Mouse (Mus musculus): ENCODE results near the gene Tlk2. TPM values are rescaled to one million over a fixed set of nuclear protein-coding genes. Genes with fewer than 3 reads are reported as not detected.

Tlk2 gene
- polyA plus RNA-seq, 1 experiment from 2014 or later: 10.5 TPM

GRCm38 (mm10) chr11:105202403-105202802, 23.8 kb downstream of the Tlk2 start:
- no peaks in the 10 kb centered on the region for H3K9me3 ChIP-seq (replicated peaks)
- no peak overlapping the region for H3K4me3 ChIP-seq
- H3K9ac ChIP-seq: no peak overlapping the region
- no peaks in the 10 kb centered on the region for H3K27me3 ChIP-seq
- WGBS: 54% methylated on average over 3 of the region's 3 CpGs
- H3K27ac ChIP-seq: no peak overlapping the region
- H3K4me1 ChIP-seq (replicated peaks): peaks cover 4% of the 10 kb centered on the region; the same call in 1 of the 2 replicates
- no peak for ATAC-seq (replicated peaks; ENCODE audit: insufficient number of reproducible peaks, insufficient read depth, low FRiP score, low read depth)
- no peaks in the 10 kb centered on the region for H3K36me3 ChIP-seq
- H3K4me2 ChIP-seq: no peak overlapping the region

DNA sequence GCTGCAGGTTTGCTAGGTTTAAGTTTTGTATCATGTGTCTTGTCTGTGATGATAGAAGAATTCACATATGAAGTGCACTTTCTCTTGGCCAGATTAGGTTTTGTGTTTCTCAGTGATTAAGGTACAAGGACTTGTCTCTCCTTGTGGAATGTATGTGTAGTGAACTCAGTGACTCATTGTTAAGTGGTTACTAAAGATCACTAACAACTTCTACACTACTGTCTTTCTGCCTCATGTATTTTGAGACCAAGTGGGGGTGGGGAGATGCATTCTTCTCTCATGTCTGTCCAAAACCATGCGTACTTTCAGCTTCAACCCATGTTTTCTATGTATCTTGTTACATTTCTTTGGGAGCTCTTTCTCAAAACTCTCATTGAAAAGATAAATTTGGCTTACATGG, 31.4 kb downstream of the Tlk2 start:
- 49% methylated on average over 1 of the region's 1 CpGs for WGBS
- no peak for ATAC-seq (replicated peaks; ENCODE audit: insufficient number of reproducible peaks, insufficient read depth, low FRiP score, low read depth)
- H3K9me3 ChIP-seq (replicated peaks): no peaks in the 10 kb centered on the region
- no peaks in the 10 kb centered on the region for H3K27me3 ChIP-seq
- H3K27ac ChIP-seq: no peak overlapping the region
- no peak overlapping the region for H3K9ac ChIP-seq
- peaks cover 3% of the 10 kb centered on the region; the same call in 1 of the 2 replicates for H3K4me1 ChIP-seq (replicated peaks)
- peaks cover 19% of the 10 kb centered on the region for H3K36me3 ChIP-seq
- no peak overlapping the region for H3K4me3 ChIP-seq
- H3K4me2 ChIP-seq: no peak overlapping the region

DNA sequence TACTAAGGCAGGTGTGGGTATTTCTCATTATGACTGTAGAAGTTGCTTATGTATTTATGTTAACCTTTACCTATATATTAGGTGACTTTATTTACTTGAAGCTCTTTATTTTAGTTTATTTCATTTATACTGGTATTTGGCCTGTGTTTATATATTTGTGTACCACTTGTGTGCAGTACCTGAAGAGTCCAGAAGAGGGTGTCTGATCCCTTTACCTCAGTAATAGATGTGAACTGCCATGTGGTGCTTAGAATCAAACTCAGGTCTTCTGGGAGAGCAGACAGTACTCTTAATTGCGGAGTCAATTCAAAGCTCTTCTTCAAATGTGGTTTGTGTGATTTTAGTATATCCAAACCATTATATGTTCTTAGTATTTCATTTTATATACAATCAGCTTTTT, 35.6 kb downstream of the Tlk2 start:
- no peak overlapping the region for H3K9ac ChIP-seq
- 100% methylated on average over 1 of the region's 1 CpGs for WGBS
- no peak for ATAC-seq (replicated peaks; ENCODE audit: insufficient number of reproducible peaks, insufficient read depth, low FRiP score, low read depth)

GRCm38 (mm10) chr11:105217771-105218170, 39.2 kb downstream of the Tlk2 start:
- Histone ChIP-seq H3K27me3 (no peaks in the 10 kb centered on the region), H3K27ac (no peak overlapping the region), H3K4me1 (replicated peaks) (peaks cover 6% of the 10 kb centered on the region; the same call in 1 of the 2 replicates), H3K4me2 (no peak overlapping the region), H3K4me3 (no peak overlapping the region), H3K36me3 (peaks cover 24% of the 10 kb centered on the region), H3K9ac (no peak overlapping the region), H3K9me3 (replicated peaks) (no peaks in the 10 kb centered on the region)
- no peak for ATAC-seq (replicated peaks; ENCODE audit: insufficient number of reproducible peaks, insufficient read depth, low FRiP score, low read depth)
- WGBS: 49% methylated on average over 2 of the region's 2 CpGs

More for the DNA sequence above, 35.6 kb downstream of the Tlk2 start:
- Histone ChIP-seq H3K4me2 (no peak overlapping the region), H3K4me3 (no peak overlapping the region), H3K27me3 (no peaks in the 10 kb centered on the region), H3K9me3 (replicated peaks) (no peaks in the 10 kb centered on the region), H3K4me1 (replicated peaks) (peaks cover 8% of the 10 kb centered on the region), H3K36me3 (peaks cover 22% of the 10 kb centered on the region), H3K27ac (no peak overlapping the region)

DNA sequence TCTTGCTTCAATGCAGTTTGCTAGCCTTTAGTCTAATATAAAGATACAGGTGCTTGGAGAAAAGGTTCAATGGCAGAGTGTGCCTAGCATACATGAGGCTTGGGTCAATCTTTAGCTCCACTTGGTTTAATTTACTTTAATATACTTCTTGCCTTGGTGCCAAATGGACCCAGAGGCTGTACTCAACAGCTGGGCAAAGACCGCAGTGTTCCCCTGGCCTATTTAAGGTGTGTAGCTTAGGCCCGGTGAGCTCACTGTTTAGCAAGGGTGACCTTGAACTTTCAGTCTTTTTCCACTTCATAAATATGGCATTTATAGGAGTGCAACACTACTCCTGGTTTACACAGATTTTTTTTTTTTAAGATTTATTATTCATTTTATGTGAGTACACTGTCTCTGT, 55.9 kb downstream of the Tlk2 start:
- H3K36me3 ChIP-seq: no peaks in the 10 kb centered on the region; the same call in 1 of the 2 replicates
- H3K4me2 ChIP-seq: no peak overlapping the region
- no peak overlapping the region for H3K9ac ChIP-seq
- ATAC-seq (replicated peaks; ENCODE audit: insufficient number of reproducible peaks, insufficient read depth, low FRiP score, low read depth): no peak
- no peak overlapping the region for H3K4me3 ChIP-seq
- WGBS: 81% methylated on average over 2 of the region's 2 CpGs
- no peaks in the 10 kb centered on the region for H3K27me3 ChIP-seq
- peaks cover 9% of the 10 kb centered on the region for H3K4me1 ChIP-seq (replicated peaks)
- no peaks in the 10 kb centered on the region for H3K9me3 ChIP-seq (replicated peaks)
- no peak overlapping the region for H3K27ac ChIP-seq

- H3K27ac ChIP-seq: no peak overlapping the region
- H3K4me2 ChIP-seq: no peak overlapping the region
- H3K36me3 ChIP-seq: peaks cover 24% of the 10 kb centered on the region
- H3K4me1 ChIP-seq (replicated peaks): 0 out of 2 replicates have a peak, but pooled peaks cover 2% of the 10 kb centered on the region
- H3K9ac ChIP-seq: no peak overlapping the region
- H3K27me3 ChIP-seq: no peaks in the 10 kb centered on the region
- no peak overlapping the region for H3K4me3 ChIP-seq
- H3K9me3 ChIP-seq (replicated peaks): no peaks in the 10 kb centered on the region
- no peak for ATAC-seq (replicated peaks; ENCODE audit: insufficient number of reproducible peaks, insufficient read depth, low FRiP score, low read depth)
Measured at GRCm38 (mm10) chr11:105240991-105241390, 62.4 kb downstream of the Tlk2 start.

DNA sequence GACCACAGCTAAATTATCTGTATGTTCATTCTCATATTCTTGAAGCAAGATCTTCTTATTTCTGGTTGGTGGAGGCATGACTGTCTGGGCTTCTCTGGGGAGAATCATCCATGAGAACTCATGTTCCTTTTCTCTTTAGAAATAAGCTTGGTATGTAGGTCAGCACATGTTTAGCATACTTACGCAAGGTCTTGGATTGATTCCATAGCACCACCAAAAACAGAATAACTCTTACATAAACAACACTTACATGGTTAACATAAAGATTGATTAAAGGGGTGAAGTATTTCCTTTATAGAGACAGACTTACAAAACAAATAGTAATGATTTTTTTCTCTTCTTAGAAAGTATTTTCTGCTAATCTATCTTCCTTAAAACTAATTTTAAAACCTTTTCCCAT, 67.8 kb downstream of the Tlk2 start:
- no peak for ATAC-seq (replicated peaks; ENCODE audit: insufficient number of reproducible peaks, insufficient read depth, low FRiP score, low read depth)

DNA sequence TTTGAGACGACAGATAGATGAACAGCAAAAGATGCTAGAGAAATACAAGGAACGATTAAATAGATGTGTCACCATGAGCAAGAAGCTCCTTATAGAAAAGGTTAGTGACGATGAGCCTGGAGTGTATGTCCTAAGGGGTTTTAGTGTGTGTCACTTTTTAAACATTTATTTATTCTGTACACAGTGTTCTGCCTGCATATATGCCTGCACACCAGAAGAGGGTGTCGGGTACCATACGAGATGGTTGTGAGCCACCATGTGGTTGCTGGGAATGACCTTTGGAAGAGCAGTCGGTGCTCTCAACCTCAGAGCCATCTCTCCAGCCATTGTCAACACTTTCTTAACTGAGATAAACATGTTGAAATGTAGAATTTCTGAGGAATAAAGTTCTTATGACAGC, 68.2 kb downstream of the Tlk2 start:
- no peak overlapping the region for H3K9ac ChIP-seq
- WGBS: 89% methylated on average over 6 of the region's 6 CpGs
- no peak for ATAC-seq (replicated peaks; ENCODE audit: insufficient number of reproducible peaks, insufficient read depth, low FRiP score, low read depth)
- H3K4me1 ChIP-seq (replicated peaks): no peaks in the 10 kb centered on the region
- H3K27ac ChIP-seq: no peak overlapping the region
- H3K36me3 ChIP-seq: peaks cover 56% of the 10 kb centered on the region
- H3K9me3 ChIP-seq (replicated peaks): no peaks in the 10 kb centered on the region
- H3K4me3 ChIP-seq: no peak overlapping the region
- H3K27me3 ChIP-seq: no peaks in the 10 kb centered on the region
- no peak overlapping the region for H3K4me2 ChIP-seq

More for the DNA sequence above, 67.8 kb downstream of the Tlk2 start:
- no peak overlapping the region for H3K27ac ChIP-seq
- H3K4me3 ChIP-seq: no peak overlapping the region
- peaks cover 57% of the 10 kb centered on the region for H3K36me3 ChIP-seq
- H3K9ac ChIP-seq: no peak overlapping the region
- no peak overlapping the region for H3K4me2 ChIP-seq
- H3K4me1 ChIP-seq (replicated peaks): no peaks in the 10 kb centered on the region
- 74% methylated on average over 1 of the region's 1 CpGs for WGBS
- H3K9me3 ChIP-seq (replicated peaks): no peaks in the 10 kb centered on the region
- no peaks in the 10 kb centered on the region for H3K27me3 ChIP-seq

DNA sequence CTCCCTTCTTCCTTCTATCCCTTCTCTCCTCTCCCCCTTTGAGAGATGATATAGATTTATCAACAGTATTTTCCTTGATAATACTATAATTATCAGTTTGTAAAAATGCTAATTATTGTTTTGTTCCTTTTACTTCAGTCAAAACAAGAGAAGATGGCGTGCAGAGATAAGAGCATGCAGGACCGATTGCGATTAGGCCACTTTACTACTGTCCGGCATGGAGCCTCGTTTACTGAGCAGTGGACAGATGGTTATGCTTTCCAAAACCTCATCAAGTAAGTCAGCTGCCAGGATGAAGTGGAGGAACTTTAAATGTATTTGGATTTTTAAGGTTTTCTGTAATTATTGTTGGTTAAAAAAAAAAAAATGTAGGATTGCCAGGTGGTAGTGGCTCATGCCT, 68.7 kb downstream of the Tlk2 start:
- ATAC-seq (replicated peaks; ENCODE audit: insufficient number of reproducible peaks, insufficient read depth, low FRiP score, low read depth): no peak
- Histone ChIP-seq H3K27ac (no peak overlapping the region), H3K36me3 (peaks cover 51% of the 10 kb centered on the region)

DNA sequence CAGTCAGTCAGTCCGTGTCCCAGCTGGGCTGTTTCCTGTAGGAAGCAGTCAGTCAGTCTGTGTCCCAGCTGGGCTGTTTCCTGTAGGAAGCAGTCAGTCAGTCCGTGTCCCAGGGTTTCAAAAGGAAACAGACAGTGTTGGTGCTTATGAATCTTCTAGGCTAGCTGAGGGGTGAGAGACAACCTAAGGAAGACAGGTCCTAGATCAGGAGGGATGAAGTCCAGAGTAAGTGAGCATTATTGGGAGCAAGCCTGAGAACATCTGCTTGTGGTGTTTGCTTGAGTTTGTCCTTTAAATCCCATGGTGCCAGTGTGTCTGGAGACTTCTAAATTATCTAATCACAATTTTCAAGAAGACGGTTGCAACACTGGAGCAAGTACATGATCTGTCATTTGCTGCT, 81.1 kb downstream of the Tlk2 start:
- WGBS: 51% methylated on average over 3 of the region's 3 CpGs
- no peak for ATAC-seq (replicated peaks; ENCODE audit: insufficient number of reproducible peaks, insufficient read depth, low FRiP score, low read depth)
- 0 out of 2 replicates have a peak overlapping the region, but pooled peaks have one; percentile 4 for H3K27ac ChIP-seq
- no peaks in the 10 kb centered on the region for H3K4me1 ChIP-seq (replicated peaks)
- H3K4me3 ChIP-seq: no peak overlapping the region
- H3K36me3 ChIP-seq: peaks cover 55% of the 10 kb centered on the region
- H3K4me2 ChIP-seq: no peak overlapping the region
- no peaks in the 10 kb centered on the region for H3K9me3 ChIP-seq (replicated peaks)
- H3K9ac ChIP-seq: no peak overlapping the region
- no peaks in the 10 kb centered on the region for H3K27me3 ChIP-seq

More for the DNA sequence above, 68.7 kb downstream of the Tlk2 start:
- no peak overlapping the region for H3K4me2 ChIP-seq
- H3K9ac ChIP-seq: no peak overlapping the region
- H3K4me1 ChIP-seq (replicated peaks): no peaks in the 10 kb centered on the region
- no peak overlapping the region for H3K4me3 ChIP-seq
- H3K27me3 ChIP-seq: no peaks in the 10 kb centered on the region
- H3K9me3 ChIP-seq (replicated peaks): no peaks in the 10 kb centered on the region
- WGBS: 94% methylated on average over 5 of the region's 5 CpGs

GRCm38 (mm10) chr11:105261116-105261515, 82.5 kb downstream of the Tlk2 start:
- peaks cover 46% of the 10 kb centered on the region for H3K36me3 ChIP-seq
- no peak overlapping the region for H3K4me3 ChIP-seq
- H3K9me3 ChIP-seq (replicated peaks): no peaks in the 10 kb centered on the region
- H3K27me3 ChIP-seq: no peaks in the 10 kb centered on the region
- no peak for ATAC-seq (replicated peaks; ENCODE audit: insufficient number of reproducible peaks, insufficient read depth, low FRiP score, low read depth)
- H3K4me1 ChIP-seq (replicated peaks): no peaks in the 10 kb centered on the region
- 87% methylated on average over 5 of the region's 5 CpGs for WGBS
- no peak overlapping the region for H3K27ac ChIP-seq
- H3K9ac ChIP-seq: no peak overlapping the region
- no peak overlapping the region for H3K4me2 ChIP-seq

- Histone ChIP-seq H3K4me1 (replicated peaks) (no peaks in the 10 kb centered on the region), H3K9me3 (replicated peaks) (no peaks in the 10 kb centered on the region), H3K27ac (no peak overlapping the region), H3K4me2 (no peak overlapping the region), H3K27me3 (no peaks in the 10 kb centered on the region), H3K36me3 (peaks cover 41% of the 10 kb centered on the region), H3K4me3 (no peak overlapping the region), H3K9ac (no peak overlapping the region)
- no peak for ATAC-seq (replicated peaks; ENCODE audit: insufficient number of reproducible peaks, insufficient read depth, low FRiP score, low read depth)
- WGBS: 69% methylated on average over 4 of the region's 4 CpGs
Measured at GRCm38 (mm10) chr11:105261601-105262351, 83.2 kb downstream of the Tlk2 start.
